Mouse (Mus musculus) C2C12 (cell line): Measurements from ENCODE around the gene Cfap100.

Experiments
- CEBPB ChIP-seq: IDR thresholded peaks from one replicate; pipeline ENCODE4 v1.6.1; 2011; ENCODE audit warnings: low read depth, mild to moderate bottlenecking, control low read depth, moderate library complexity
- CTCF ChIP-seq: IDR thresholded peaks from one replicate; pipeline ENCODE4 v1.5.1; 2011; ENCODE audit not compliant: control insufficient read depth, insufficient read depth, insufficient read length

DNA sequence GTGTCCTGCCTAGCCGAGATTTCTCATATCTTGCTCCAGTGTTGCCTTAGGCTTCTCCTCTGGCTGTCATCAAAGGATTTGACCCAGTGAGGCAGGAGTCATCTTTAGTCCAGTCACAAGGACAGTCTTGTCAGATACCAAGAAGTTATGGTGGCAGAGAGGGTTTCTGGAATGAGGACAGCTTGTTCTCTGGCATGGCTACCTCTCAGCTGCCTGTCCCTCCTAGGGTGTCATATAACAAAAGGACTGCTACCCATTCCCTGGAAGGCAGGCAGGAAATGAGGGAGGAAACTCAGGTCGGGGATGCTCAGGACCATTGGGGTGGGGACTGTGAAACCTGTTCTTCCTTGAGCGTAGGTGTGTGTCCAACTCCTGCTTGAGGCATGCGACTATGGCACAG, 43.5 kb upstream of the Cfap100 start:
- no peak for TF ChIP-seq CEBPB
- no peak for TF ChIP-seq CTCF
